Mouse (Mus musculus): ENCODE results near the gene Dpagt1. TPM values are rescaled to one million over a fixed set of nuclear protein-coding genes. Genes with fewer than 3 reads are reported as not detected.

Gene Dpagt1
- total and polyA plus RNA-seq, 3 experiments: 14.9 to 43.5 TPM; not detected in 1

DNA sequence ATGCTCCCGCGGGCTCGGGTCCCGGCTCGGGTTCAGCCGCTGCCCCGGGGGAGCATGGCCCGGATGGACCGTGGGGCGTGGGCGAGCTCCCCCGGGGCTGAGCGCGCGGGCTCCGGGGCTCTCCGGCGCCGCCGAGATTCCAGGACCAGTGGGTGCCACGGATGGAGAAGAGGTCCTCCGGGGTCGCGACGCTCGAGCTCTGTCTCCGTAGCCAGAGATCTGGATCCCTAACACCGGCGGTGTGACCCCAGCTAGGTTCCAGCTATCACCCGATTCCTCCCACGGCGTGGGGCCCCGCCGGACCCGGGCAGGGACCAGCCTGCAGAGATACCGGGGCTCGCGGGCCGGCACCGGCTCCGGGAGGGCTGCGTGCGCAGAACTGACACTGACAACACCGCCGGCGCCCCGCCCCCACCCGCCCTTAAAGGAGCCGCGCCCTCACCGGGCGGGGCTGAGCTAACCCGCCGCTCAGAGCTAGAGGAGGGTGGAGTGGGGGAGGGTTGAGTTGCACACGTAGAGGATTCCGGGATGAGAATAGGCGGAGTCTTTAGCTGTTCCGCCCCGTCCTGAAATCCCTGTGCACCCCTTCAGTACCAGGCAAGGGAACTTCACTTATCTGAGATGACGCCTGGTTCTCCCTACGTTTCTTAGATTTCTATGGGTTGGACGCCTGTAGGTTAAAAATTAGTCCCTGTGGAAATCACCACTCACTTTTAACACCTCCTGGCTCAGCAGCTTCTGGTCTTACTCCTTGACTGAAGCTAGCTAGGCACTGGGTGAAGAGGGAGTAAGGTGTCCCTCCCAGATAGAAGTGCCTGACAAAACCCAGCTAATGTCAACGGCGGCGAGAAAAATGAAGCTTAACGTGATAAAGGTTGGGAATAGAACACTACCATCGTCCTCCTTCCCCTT is 5.7 kb upstream of the Dpagt1 start, which contains the start of gene C2cd2l (continued):
- TF ChIP-seq ZC3H11A (IDR thresholded peaks at IDR 0.05; ENCODE audit: low read depth, low read length): no peak
- no peak; the same call in 1 of the 2 replicates for TF ChIP-seq RCOR1 (IDR thresholded peaks at IDR 0.05; ENCODE audit: low read depth, low read length)
- peak; percentile 15; the same call in 1 of the 2 replicates for TF ChIP-seq ETS1 (IDR thresholded peaks at IDR 0.05; ENCODE audit: low read depth, low read length)
- no peak for TF ChIP-seq USF2 (IDR thresholded peaks at IDR 0.05; ENCODE audit: borderline replicate concordance in 1 of 2, insufficient read depth in 1 of 2, low read depth in 1 of 2, low read length in 2 of 2)
- no peak for TF ChIP-seq MYB (IDR thresholded peaks at IDR 0.05; ENCODE audit: low read depth, low read length)
- TF ChIP-seq GABPA (IDR thresholded peaks at IDR 0.05; ENCODE audit: low read depth, low read length): no peak
- no peak for TF ChIP-seq SMC3 (IDR thresholded peaks at IDR 0.05; ENCODE audit: low read depth, low read length)
- no peak for TF ChIP-seq TAL1 (IDR thresholded peaks at IDR 0.05; ENCODE audit: low read length)
- TF ChIP-seq NELFE (IDR thresholded peaks at IDR 0.05; ENCODE audit: low read depth, low read length): peak; percentile 69
- peak; percentile 50 for TF ChIP-seq MAX (IDR thresholded peaks at IDR 0.05; ENCODE audit: low read length)
- peak; percentile 56; the same call in 1 of the 2 replicates for TF ChIP-seq TCF12 (IDR thresholded peaks at IDR 0.05; ENCODE audit: low read depth, low read length)
- no peak for TF ChIP-seq JUND (IDR thresholded peaks at IDR 0.05; ENCODE audit: low read depth, low read length)
- TF ChIP-seq POLR2AphosphoS2 (IDR thresholded peaks at IDR 0.05; ENCODE audit: low read length): peak; percentile 40; the same call in 1 of the 2 replicates
- peak; percentile 12; the same call in 1 of the 2 replicates for TF ChIP-seq ZNF384 (IDR thresholded peaks at IDR 0.05; ENCODE audit: low read depth, low read length)
- TF ChIP-seq MEF2A (IDR thresholded peaks at IDR 0.05; ENCODE audit: extremely low read depth, insufficient replicate concordance, low read depth, low read length, poor library complexity, severe bottlenecking): no peak

DNA sequence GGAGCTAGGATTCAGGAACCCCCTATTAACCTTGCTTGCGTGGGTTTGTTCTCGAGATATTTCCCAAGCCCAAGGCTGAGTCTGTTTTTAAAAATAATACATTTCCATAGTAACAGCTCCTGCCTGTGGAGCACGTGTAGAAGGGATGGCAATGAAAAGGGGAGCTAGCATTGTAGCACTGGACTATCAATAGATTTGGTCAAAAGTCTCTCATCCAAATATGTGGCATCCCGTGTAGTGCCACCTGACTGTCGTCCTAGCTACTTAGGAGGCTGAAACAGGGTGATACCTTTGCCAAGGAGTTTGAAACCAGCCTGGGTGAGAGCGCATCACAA is 5.1 kb upstream of the Dpagt1 start:
- H3K27me3 ChIP-seq (ENCODE audit: control insufficient read depth in 1 of 2, insufficient read depth in 2 of 2, low read length in 2 of 2): no peaks in the 10 kb centered on the region
- no peaks in the 10 kb centered on the region for H3K9me3 ChIP-seq (replicated peaks; ENCODE audit: insufficient read depth, low read length)
- H3K9ac ChIP-seq (ENCODE audit: control insufficient read depth, low read depth, low read length, poor library complexity, severe bottlenecking): peak overlapping the region; percentile 50
- H3K79me2 ChIP-seq (ENCODE audit: control insufficient read depth, insufficient read depth, low read length, poor library complexity): peaks cover 9% of the 10 kb centered on the region; the same call in 1 of the 2 replicates
- H3K4me1 ChIP-seq (ENCODE audit: control insufficient read depth in 1 of 2, insufficient read depth in 2 of 2, low read length in 2 of 2): peaks cover 10 to 16% of the 10 kb centered on the region in 2 experiments
- peaks cover 0 to 12% of the 10 kb centered on the region in 2 experiments; a peak in 2 of 4 replicates for H3K36me3 ChIP-seq (ENCODE audit: control insufficient read depth in 1 of 2, insufficient read depth in 2 of 2, low read length in 2 of 2)
- peak overlapping the region; percentile 9; the same call in 1 of the 2 replicates for H3K27ac ChIP-seq (ENCODE audit: control insufficient read depth, low read depth, low read length)
- no peak for DNase-seq (ENCODE audit: low read depth, low spot score)
- TF ChIP-seq MAX (IDR thresholded peaks at IDR 0.05; ENCODE audit: low read length) (peak; percentile 17; the same call in 1 of the 2 replicates), MXI1 (IDR thresholded peaks at IDR 0.05; ENCODE audit: low read depth, low read length) (peak; percentile 55; the same call in 1 of the 2 replicates), ZMIZ1 (IDR thresholded peaks at IDR 0.05; ENCODE audit: low read depth, low read length) (no peak), TAL1 (IDR thresholded peaks at IDR 0.05; ENCODE audit: low read length) (no peak)
- H3K4me3 ChIP-seq (ENCODE audit: control insufficient read depth in 1 of 2, insufficient read depth in 1 of 2, low read depth in 2 of 2, low read length in 2 of 2): peak overlapping the region; percentile 44 to 58
